Mouse (Mus musculus) neutrophil, adult 5-6 weeks (primary cell): ENCODE measurements around the gene Fat3. TPM values are rescaled to one million over a fixed set of nuclear protein-coding genes. Genes with fewer than 3 reads are reported as not detected.

ENCODE experiments used
- ATAC-seq: fragments of 151-379, 151-347 bp; 2 replicates; pipeline ENCODE4 v1.8.0; 2017; ENCODE audit warnings: mild to moderate bottlenecking, moderate TSS enrichment; ENCODE audit not compliant: insufficient number of reproducible peaks, poor library complexity, low FRiP score, severe bottlenecking; ENCODE audit errors: extremely low read depth
- total RNA-seq: library from RNA; stranded (forward); fragments of 200-1000 nt; gene quantifications from 2 replicates; pipeline ENCODE4 v1.2.3, GENCODE M21; 2017

The Fat3 gene
- total RNA-seq, 1 experiment from 2014 or later, result 0.12 TPM

DNA sequence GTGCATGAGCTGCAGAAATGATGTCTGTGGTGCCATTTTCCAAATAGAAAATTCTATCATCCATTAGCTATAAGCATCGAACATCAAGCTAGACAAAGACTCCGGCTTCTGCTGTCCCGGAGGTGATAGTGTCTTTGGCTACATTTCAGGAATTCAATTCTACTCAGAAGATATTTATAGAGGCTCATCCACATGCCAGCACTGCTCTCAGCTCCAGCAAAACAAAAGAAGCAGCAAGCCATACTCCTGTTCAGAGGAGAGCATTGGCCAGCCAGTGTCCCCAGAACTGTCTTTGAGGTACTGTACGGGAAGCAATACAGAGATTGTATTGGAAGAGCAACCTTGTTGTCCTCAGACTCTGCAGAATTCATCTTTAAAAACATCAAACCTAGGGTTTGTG lies 59.2 kb downstream of the Fat3 start:
- ATAC-seq, result no peak

DNA sequence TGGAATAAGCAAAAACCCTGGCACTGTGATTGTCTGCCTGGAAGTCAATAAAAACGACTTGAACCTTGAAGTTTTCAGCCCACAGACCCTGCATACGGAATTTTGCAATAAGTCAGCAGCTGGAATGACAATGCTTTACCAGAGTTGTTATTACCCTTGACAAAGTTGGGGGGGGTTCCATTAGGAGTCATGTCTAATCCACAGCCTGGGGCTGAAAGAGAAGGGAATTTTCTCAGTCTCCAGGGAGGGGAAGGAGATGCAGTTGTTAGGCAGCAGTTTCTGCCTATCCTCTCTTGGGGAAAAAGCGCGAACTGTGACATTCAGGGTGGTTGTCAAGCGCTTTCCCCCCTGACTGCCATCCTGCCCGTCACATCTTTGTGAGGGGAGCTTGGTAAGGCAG lies 60.4 kb downstream of the Fat3 start:
- no peak for ATAC-seq

DNA sequence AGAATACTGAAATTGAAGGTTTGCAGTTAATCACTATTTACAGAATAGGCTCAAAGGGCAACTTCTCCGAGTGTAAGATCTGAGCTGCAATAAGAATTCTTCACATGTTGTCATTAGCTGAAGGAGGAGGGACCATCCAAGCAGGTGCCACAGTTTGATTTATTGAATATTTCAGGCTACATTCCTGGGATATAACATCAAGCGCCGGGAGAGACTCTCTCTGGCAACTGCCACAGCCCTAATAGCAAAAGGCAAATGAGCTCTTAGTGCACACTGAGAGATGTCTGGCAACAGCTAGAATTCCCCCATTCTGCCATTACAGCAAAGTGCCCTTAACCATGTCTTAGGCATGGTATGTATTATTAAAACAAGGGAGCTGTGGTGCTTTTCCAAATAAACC lies 61.1 kb downstream of the Fat3 start:
- ATAC-seq, result no peak

GRCm38 (mm10) chr9:16437805-16438204 lies 63.3 kb downstream of the Fat3 start:
- no peak for ATAC-seq

- ATAC-seq, result no peak
Measured at GRCm38 (mm10) chr9:16428589-16428988, 72.5 kb downstream of the Fat3 start.

DNA sequence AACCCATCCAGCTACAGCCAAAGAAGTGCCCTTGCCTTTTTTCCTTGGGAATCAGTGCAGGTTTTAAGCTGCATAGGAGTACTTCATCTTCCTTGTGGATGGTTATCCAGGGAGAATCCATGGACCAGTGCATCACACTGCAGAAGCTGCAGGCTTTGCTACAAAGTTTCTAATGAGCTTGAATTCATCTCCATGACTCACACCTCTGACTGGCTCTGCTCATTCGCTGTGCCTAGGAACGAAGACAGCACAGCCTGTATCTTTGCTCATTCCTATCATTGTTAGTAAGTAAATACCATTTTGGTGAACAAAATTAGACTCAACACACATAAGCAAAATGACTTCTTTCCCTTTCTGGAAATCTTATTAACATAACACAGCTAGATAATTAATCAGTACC lies 78.4 kb downstream of the Fat3 start:
- ATAC-seq, result no peak

- ATAC-seq, result no peak
Measured at GRCm38 (mm10) chr9:16402815-16403214, 98.3 kb downstream of the Fat3 start.

- no peak for ATAC-seq
Measured at GRCm38 (mm10) chr9:16398734-16399686, 102.1 kb downstream of the Fat3 start.

DNA sequence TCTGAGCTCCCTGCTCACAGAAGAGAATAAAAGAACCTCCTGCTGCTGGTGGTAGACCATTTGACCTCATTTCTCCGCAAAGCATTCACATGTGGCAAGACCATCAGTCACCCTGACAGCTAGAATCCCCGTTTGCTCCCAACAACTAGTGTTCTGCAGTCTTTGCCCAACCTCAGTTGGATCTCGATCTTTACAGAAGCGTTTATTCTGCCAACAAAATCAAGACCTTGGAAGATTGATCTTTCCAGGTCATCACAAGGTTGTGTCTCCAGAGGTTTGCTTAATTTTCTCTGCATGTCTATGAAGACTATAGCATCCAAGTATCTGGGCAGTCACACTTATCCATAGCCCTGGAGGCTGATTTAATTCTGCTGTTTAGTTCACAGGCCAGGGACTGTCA lies 111.9 kb downstream of the Fat3 start:
- no peak for ATAC-seq

DNA sequence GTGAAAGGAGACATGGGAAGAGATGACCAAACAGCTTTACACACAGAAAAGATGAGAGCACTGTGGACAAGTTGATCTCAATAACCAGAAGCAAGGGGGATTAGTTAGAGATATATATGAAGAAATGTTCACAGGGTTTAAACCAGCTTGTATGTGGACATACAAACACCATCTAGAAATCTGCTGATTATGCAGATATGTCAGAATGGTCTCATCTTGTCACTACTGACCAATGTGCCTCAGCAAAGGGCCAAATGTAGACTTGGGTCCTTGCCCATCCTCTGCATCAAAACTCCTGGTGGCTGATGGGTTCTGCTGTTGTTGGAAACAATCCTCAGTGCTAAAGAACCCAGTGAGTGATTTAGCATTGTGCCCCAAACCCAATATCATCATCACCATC lies 113.6 kb downstream of the Fat3 start:
- ATAC-seq, result no peak

- ATAC-seq, result no peak
Measured at GRCm38 (mm10) chr9:16363713-16364112, 137.4 kb downstream of the Fat3 start.

DNA sequence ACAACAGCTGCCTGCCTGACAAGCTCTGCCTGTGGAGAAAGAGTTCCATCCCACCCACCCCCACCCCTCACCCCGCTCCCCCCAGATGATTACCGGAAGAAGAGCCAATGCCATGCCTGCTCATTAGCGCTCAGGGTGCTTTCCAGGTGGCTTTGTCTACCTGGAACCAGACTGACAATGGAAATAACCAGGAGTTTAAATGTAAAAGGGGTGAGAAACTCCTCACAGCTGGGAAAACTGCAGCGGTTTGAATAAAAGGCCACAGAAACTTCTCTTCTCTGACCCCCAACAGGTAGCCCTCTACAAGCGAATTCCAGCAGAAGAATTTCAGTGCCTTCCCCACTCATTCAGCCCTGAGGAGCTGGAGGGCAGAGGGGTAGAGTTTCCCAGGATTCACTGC lies 139.3 kb downstream of the Fat3 start:
- ATAC-seq, result no peak

DNA sequence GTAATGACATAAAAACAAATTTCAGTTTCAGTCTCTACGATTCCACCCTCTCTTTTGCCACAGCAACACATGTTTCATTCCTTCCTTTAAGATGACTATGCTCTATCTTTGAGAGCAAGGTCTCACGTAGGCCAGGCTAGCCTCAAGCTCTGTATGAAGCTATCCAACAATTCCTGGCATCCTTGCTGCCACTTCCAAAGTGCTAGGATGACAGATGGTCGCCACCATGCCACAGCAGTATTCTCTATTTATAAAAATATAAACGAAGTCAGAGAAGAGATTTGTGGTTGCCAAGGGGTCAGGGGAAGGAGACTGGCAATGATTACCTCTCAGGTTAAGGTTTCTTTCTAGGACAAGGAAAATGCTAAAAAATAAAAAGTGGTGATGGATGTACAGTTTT lies 144.4 kb downstream of the Fat3 start:
- ATAC-seq, result no peak

DNA sequence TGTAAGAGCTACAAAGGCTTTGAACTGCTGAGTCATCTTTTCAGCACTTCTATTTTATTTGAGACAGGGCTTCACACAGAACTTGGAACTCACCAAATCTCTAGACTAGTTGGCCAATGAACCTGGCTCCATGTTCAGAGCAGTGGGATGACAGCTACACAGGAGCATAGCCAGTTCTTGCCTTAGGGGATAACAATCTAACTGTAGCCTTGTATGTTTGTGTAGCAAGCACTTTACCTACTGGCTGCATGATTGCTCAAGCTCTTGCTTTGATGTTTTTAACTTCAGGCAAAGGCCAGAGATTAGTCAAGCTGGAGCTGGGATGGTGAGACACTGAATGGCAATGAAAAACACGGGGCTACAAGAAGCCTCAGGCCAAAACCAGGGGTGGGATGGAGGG lies 146.2 kb downstream of the Fat3 start:
- no peak for ATAC-seq

- ATAC-seq, result no peak
Measured at GRCm38 (mm10) chr9:16353049-16353724, 147.9 kb downstream of the Fat3 start.

GRCm38 (mm10) chr9:16352486-16353048 lies 148.5 kb downstream of the Fat3 start:
- no peak for ATAC-seq

DNA sequence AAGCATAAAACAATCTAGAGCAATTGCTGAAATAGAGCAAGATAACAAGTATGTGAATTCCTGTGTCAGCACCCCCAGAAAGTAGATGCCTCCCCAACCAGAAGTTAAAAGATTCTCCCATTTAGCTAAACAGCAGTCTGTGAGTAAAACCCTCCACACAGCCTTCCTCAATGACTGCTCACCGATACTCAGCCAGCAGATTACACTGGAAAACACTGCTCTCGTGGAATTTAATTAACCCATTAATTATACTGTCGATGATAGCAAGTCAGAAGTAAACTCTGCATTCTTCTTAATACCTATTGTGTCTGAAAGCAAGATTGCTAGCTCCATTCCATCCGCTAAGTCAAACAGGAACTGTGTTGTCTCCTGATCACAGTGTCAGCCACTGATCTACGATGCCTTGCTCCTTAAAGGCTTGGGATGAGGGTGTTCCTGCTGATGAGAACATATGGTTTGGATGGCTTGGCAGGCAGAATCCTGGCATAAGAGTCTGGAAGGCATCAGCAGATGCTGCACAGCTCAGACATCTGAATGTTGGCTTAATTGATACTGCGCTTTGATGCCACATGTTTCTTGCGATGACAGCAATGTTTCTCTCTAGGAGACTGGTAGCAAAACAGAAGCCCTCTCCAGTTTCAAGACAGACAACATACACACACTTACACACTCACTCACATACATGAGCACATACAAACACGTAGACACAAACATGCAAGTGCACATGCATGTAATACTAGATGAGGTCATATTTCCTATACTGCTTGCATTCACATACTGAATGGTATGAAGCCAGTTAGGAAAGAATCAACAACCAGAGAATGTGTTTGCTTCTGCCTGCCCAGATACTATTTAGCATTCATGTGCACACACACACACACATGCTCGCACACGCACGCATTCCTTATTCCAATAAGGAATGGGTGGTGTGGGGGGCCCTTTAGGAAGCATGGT lies 155.9 kb downstream of the Fat3 start:
- no peak for ATAC-seq

DNA sequence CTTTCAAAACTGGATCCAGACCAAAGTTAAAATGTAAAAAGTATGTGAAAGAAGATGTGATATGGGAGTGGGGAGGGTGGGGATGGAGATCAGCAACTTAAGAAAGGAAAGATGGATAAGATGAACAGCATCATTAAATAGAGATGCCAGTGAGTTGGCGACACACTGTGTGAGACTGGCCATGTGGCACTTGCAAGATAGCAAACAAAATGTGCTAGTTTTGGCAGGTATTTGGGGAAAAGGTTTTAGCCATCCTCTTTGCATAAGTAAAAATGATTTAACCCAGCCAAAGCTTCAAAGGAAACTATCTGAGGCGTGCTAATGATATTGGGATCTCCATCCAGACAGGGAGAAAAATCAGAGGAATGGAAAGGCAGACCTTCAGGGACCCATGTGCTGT lies 157.9 kb downstream of the Fat3 start:
- no peak for ATAC-seq

DNA sequence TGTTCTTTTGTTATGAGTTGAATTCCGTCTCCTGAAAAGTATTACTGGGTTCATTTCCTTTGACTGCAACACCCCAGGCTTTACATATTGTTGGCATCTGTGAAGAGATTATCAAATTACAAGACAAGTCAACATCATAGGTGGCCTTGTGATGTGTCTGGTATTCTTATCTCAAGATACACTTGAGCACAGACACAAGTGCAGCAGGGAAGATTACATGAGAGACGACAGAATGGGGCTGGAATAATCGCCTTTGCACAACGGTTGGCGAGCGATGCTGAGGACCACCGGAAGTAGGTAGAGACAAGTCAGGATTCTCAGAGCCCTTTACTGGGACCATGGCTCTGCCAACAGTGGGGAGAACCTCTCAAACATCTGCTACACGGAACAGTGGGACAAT lies 158.5 kb downstream of the Fat3 start:
- ATAC-seq, result no peak
